In genomic region chr6:90473630-90474360, GRCm38 (mm10) we compare ENCODE assay signal across 17 mouse cellular contexts. TPM values are rescaled to one million over a fixed set of nuclear protein-coding genes. Genes with fewer than 3 reads are reported as not detected.
"Had no signal": no experiment of that assay in that cellular context is flagged by ENCODE, and none has a peak within 500 bp of the region (broad histone marks: within the 10 kb centered on the region; RNA-seq: fewer than 3 reads in every experiment).

No protein-coding gene starts in this region.

- H3K27me3 ChIP-seq: neural tube, embryonic 12.5 days; stomach, embryonic 15.5 days had no signal

- DNase-seq: lung, embryonic 14.5 days; lung, postnatal 10 days; lung, postnatal 4 days; midbrain, embryonic 14.5 days; right cerebral cortex, postnatal 14 days; thymus, adult 2 months; thymus, postnatal 4 days had no signal

- H3K4me1 ChIP-seq: midbrain, embryonic 12.5 days had no signal

- H3K4me2 ChIP-seq: lung, embryonic 14.5 days; midbrain, embryonic 12.5 days; neural tube, embryonic 12.5 days; stomach, embryonic 15.5 days had no signal

- H3K4me3 ChIP-seq: midbrain, embryonic 10.5 days; midbrain, embryonic 12.5 days; neural tube, embryonic 12.5 days; stomach, embryonic 15.5 days had no signal

- H3K9ac ChIP-seq: lung, embryonic 14.5 days; midbrain, embryonic 12.5 days; neural tube, embryonic 12.5 days; stomach, embryonic 15.5 days had no signal

- H3K36me3 ChIP-seq: midbrain, embryonic 10.5 days; midbrain, embryonic 12.5 days; neural tube, embryonic 12.5 days; stomach, embryonic 15.5 days had no signal

- H3K27ac ChIP-seq: midbrain, embryonic 10.5 days; midbrain, embryonic 12.5 days; neural tube, embryonic 12.5 days; stomach, embryonic 15.5 days; stomach, postnatal 0 days had no signal

- ATAC-seq: midbrain, embryonic 16.5 days had no signal

- H3K9me3 ChIP-seq: midbrain, embryonic 10.5 days; midbrain, embryonic 12.5 days; neural tube, embryonic 12.5 days; stomach, embryonic 15.5 days had no signal

RNA-seq across cellular contexts. Expression of gene Klf15, which starts 11.4 kb away (rescaled TPM):
- total RNA-seq: megakaryocyte, adult 5-6 weeks; megakaryocyte-erythroid progenitor cell, adult 5-6 weeks; neutrophil, adult 5-6 weeks had no signal

RNA-seq across cellular contexts. Expression of gene Aldh1l1, which starts 12.4 kb away (rescaled TPM):
- total RNA-seq: neutrophil, adult 5-6 weeks had no signal

RNA-seq across cellular contexts. Expression of gene Cfap100, which starts 45.2 kb away (rescaled TPM):
- total RNA-seq: megakaryocyte, adult 5-6 weeks; megakaryocyte-erythroid progenitor cell, adult 5-6 weeks had no signal
- polyA plus RNA-seq: spleen, adult 2 months had no signal
